Mouse (Mus musculus): ENCODE measurements at regions not wholly inside any gene's neighbourhood (a gene's known extent, or its start where the extent isn't known, plus 50 kb on each side); places are given as distances from the start of the nearest gene placed in this dataset.

GRCm38 (mm10) chr6:101473956-101474355 lies 96.3 kb upstream of the Pdzrn3 start:
- DNase-seq: no peak

DNA sequence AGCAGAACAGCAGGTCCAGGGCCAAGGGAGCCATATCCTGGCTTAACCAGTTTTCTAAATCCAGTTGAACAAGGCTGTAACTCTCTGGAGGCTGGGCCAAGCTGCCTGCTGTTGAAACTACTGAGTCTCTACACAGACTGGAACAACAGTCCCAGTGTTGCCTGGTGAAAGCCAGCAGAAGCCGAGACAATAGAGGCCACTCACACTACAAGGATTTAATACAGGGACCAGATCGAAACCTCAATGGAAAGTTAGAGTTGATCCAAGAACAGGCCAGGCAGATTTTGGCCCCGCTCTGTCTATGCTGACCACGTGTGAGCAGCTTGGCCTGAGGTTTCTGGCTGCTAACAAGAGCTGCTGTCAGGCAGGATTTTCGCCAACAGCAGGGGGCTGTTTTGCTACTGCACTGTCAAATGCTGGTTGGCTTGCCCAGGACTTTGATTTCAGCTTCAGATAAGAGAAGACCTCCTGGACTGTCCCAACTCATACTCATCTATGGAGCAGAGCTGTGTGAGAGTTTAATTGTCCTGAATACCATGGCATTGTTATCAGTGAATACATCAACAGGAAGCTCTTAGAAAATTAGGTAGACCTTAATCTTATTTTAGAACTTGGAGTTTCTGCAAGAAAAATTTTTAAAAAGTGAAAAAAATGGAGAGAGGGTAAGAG lies 95.7 kb upstream of the Pdzrn3 start:
- DNase-seq: peak; percentile 9

DNA sequence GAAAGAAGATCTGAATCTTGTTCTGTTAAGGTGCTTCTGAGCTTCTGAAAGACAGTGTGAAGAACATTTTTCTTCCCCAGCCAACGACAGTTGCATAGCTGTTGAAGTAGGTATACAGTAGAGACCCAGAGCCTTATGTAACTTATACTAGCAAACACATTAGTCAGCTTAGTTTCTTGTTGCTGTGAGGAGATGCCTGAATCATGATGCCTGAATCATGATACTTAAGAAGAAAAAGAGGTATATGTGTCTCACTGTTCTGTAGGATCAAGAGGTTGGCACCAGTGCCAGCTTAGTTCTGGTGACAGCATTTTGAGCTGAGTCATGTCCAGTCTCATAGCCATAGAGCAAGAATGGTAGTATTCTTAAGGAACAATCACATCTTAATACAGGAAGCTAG lies 87.2 kb upstream of the Pdzrn3 start:
- no peak for DNase-seq

DNA sequence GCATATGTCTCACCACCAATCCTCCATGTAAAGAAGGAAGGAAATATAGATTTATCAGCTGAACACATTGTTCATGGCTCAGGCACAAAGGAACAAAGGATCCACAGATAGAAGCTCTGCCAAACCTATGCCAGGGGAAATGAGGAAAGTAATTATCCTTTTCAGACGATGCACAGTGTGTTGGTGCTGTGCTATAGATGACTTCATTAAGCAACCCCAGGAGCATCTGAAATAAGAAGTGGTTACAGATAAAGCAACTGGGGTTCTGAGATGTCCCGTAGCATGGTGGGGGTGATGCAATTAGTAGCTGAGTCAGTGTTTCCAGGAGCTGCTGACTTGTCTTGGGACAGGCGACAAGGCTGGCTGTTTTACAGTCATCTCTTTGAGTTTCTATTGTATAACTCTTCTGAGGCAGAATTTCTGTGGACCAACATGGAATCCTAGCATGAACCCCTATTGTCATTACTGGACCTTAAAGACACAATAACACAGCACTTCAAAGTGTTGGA lies 86.2 kb upstream of the Pdzrn3 start:
- no peak for DNase-seq

DNA sequence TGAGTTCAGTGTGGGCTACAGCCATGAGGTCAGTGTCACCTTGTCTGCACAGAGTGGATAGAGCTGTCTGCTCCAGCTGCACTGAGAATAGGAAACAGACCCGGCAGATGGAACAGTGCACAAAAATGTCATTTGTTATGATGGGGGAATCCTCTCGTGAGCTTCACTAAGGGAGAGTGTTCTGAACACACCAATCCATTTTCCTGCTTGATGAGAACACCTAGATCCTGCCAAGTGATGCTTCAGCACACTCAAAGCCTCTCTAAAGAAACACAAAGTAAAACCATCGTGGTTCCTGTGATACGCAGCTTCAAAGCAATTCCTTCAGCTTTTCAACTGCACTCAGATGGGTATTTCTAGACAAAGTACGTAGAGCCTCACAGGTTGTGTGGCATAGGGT lies 69.0 kb upstream of the Pdzrn3 start:
- DNase-seq: no peak

GRCm38 (mm10) chr6:101446316-101446715 lies 68.6 kb upstream of the Pdzrn3 start:
- DNase-seq: no peak

GRCm38 (mm10) chr6:101432769-101433168 lies 55.1 kb upstream of the Pdzrn3 start:
- no peak for DNase-seq

- no peak for DNase-seq
These were observed 51.9 kb upstream of the Pdzrn3 start for GRCm38 (mm10) chr6:101429634-101430033.

All from lung, postnatal 36 days (tissue).